Mouse (Mus musculus): ENCODE results near the gene Nedd8. TPM values are rescaled to one million over a fixed set of nuclear protein-coding genes. Genes with fewer than 3 reads are reported as not detected.

Gene Nedd8
- 55.2 TPM for polyA plus RNA-seq (2014; fragmentation: Illumina TruSeq; extraction: RNeasy Lipid Tissue Mini Kit (QIAGEN cat#74804); ENCODE audit: low read depth, low replicate concordance)

GRCm38 (mm10) chr14:55671833-55672740 lies at the start of gene Nedd8, which contains the start of gene Gmpr2:
TSS of gene Nedd8 (minus strand) at chr14:55672124.
TSS of gene Gmpr2 (plus strand) at chr14:55671941.

GRCm38 (mm10) chr14:55713729-55714122 lies 41.8 kb upstream of the Nedd8 start, which contains the start of gene Tgm1:
TSS of gene Tgm1 (minus strand) at chr14:55713926.

GRCm38 (mm10) chr14:55681160-55682117 lies 9.5 kb upstream of the Nedd8 start, which contains the start of gene Tinf2:
TSS of gene Tinf2 (minus strand) at chr14:55681820.

GRCm38 (mm10) chr14:55659960-55660573 lies 11.9 kb downstream of the Nedd8 start, which contains the start of gene Mdp1:
TSS of gene Mdp1 (minus strand) at chr14:55660508.

GRCm38 (mm10) chr14:55649884-55650283 lies 22.0 kb downstream of the Nedd8 start, which contains the start of gene Tssk4:
TSS of gene Tssk4 (plus strand) at chr14:55650184.

GRCm38 (mm10) chr14:55643060-55643907 lies 28.6 kb downstream of the Nedd8 start, which contains the start of gene Tm9sf1:
TSS of gene Tm9sf1 (minus strand) at chr14:55643806.

GRCm38 (mm10) chr14:55637795-55638194 lies 34.1 kb downstream of the Nedd8 start, which contains the start of gene Gm49378:
TSS of gene Gm49378 (minus strand) at chr14:55637895.

GRCm38 (mm10) chr14:55635523-55636007 lies 36.4 kb downstream of the Nedd8 start, which contains the start of gene Ipo4:
TSS of gene Ipo4 (minus strand) at chr14:55635957.

GRCm38 (mm10) chr14:55617822-55618221 lies 54.1 kb downstream of the Nedd8 start, which contains the start of gene Rec8:
TSS of gene Rec8 (plus strand) at chr14:55618037.

Other genes starting within 250 kb of the Nedd8 start
- 153 TPM for gene Dhrs4, start 193.4 kb downstream of the Nedd8 start, polyA plus RNA-seq (2014; fragmentation: Illumina TruSeq; extraction: RNeasy Lipid Tissue Mini Kit (QIAGEN cat#74804); ENCODE audit: low read depth, low replicate concordance)
- not detected for gene Carmil3, start 181.5 kb downstream of the Nedd8 start, polyA plus RNA-seq (2014; fragmentation: Illumina TruSeq; extraction: RNeasy Lipid Tissue Mini Kit (QIAGEN cat#74804); ENCODE audit: low read depth, low replicate concordance)
- not detected for gene Cpne6, start 161.7 kb downstream of the Nedd8 start, polyA plus RNA-seq (2014; fragmentation: Illumina TruSeq; extraction: RNeasy Lipid Tissue Mini Kit (QIAGEN cat#74804); ENCODE audit: low read depth, low replicate concordance)
- not detected for gene Nrl, start 147.1 kb downstream of the Nedd8 start, polyA plus RNA-seq (2014; fragmentation: Illumina TruSeq; extraction: RNeasy Lipid Tissue Mini Kit (QIAGEN cat#74804); ENCODE audit: low read depth, low replicate concordance)
- gene Pck2, start 131.9 kb downstream of the Nedd8 start, polyA plus RNA-seq (2014; fragmentation: Illumina TruSeq; extraction: RNeasy Lipid Tissue Mini Kit (QIAGEN cat#74804); ENCODE audit: low read depth, low replicate concordance): 2.1 TPM
- gene Dcaf11, start 112.1 kb downstream of the Nedd8 start, polyA plus RNA-seq (2014; fragmentation: Illumina TruSeq; extraction: RNeasy Lipid Tissue Mini Kit (QIAGEN cat#74804); ENCODE audit: low read depth, low replicate concordance): 33.8 TPM
- gene A730061H03Rik, start 111.7 kb downstream of the Nedd8 start, polyA plus RNA-seq (2014; fragmentation: Illumina TruSeq; extraction: RNeasy Lipid Tissue Mini Kit (QIAGEN cat#74804); ENCODE audit: low read depth, low replicate concordance): not detected
- not detected for gene Fitm1, start 96.5 kb downstream of the Nedd8 start, polyA plus RNA-seq (2014; fragmentation: Illumina TruSeq; extraction: RNeasy Lipid Tissue Mini Kit (QIAGEN cat#74804); ENCODE audit: low read depth, low replicate concordance)
- 112 TPM for gene Psme1, start 94.0 kb downstream of the Nedd8 start, polyA plus RNA-seq (2014; fragmentation: Illumina TruSeq; extraction: RNeasy Lipid Tissue Mini Kit (QIAGEN cat#74804); ENCODE audit: low read depth, low replicate concordance)
- 6.6 TPM for gene Emc9, start 86.8 kb downstream of the Nedd8 start, polyA plus RNA-seq (2014; fragmentation: Illumina TruSeq; extraction: RNeasy Lipid Tissue Mini Kit (QIAGEN cat#74804); ENCODE audit: low read depth, low replicate concordance)
- 55.1 TPM for gene Psme2, start 81.0 kb downstream of the Nedd8 start, polyA plus RNA-seq (2014; fragmentation: Illumina TruSeq; extraction: RNeasy Lipid Tissue Mini Kit (QIAGEN cat#74804); ENCODE audit: low read depth, low replicate concordance)
- gene Rnf31, start 80.4 kb downstream of the Nedd8 start, polyA plus RNA-seq (2014; fragmentation: Illumina TruSeq; extraction: RNeasy Lipid Tissue Mini Kit (QIAGEN cat#74804); ENCODE audit: low read depth, low replicate concordance): 1.1 TPM
- gene Irf9, start 68.6 kb downstream of the Nedd8 start, polyA plus RNA-seq (2014; fragmentation: Illumina TruSeq; extraction: RNeasy Lipid Tissue Mini Kit (QIAGEN cat#74804); ENCODE audit: low read depth, low replicate concordance): 18.5 TPM
- gene Rec8, start 54.1 kb downstream of the Nedd8 start, polyA plus RNA-seq (2014; fragmentation: Illumina TruSeq; extraction: RNeasy Lipid Tissue Mini Kit (QIAGEN cat#74804); ENCODE audit: low read depth, low replicate concordance): 0.53 TPM
- 5.9 TPM for gene Ipo4, start 36.2 kb downstream of the Nedd8 start, polyA plus RNA-seq (2014; fragmentation: Illumina TruSeq; extraction: RNeasy Lipid Tissue Mini Kit (QIAGEN cat#74804); ENCODE audit: low read depth, low replicate concordance)
- 0.24 TPM for gene Gm49378, start 34.2 kb downstream of the Nedd8 start, polyA plus RNA-seq (2014; fragmentation: Illumina TruSeq; extraction: RNeasy Lipid Tissue Mini Kit (QIAGEN cat#74804); ENCODE audit: low read depth, low replicate concordance)
- 44.5 TPM for gene Tm9sf1, start 28.3 kb downstream of the Nedd8 start, polyA plus RNA-seq (2014; fragmentation: Illumina TruSeq; extraction: RNeasy Lipid Tissue Mini Kit (QIAGEN cat#74804); ENCODE audit: low read depth, low replicate concordance)
- not detected for gene Tssk4, start 21.9 kb downstream of the Nedd8 start, polyA plus RNA-seq (2014; fragmentation: Illumina TruSeq; extraction: RNeasy Lipid Tissue Mini Kit (QIAGEN cat#74804); ENCODE audit: low read depth, low replicate concordance)
- 20.2 TPM for gene Mdp1, start 11.6 kb downstream of the Nedd8 start, polyA plus RNA-seq (2014; fragmentation: Illumina TruSeq; extraction: RNeasy Lipid Tissue Mini Kit (QIAGEN cat#74804); ENCODE audit: low read depth, low replicate concordance)
- gene Gmpr2, start 183 bp downstream of the Nedd8 start, polyA plus RNA-seq (2014; fragmentation: Illumina TruSeq; extraction: RNeasy Lipid Tissue Mini Kit (QIAGEN cat#74804); ENCODE audit: low read depth, low replicate concordance): 33.6 TPM
- 7.2 TPM for gene Tinf2, start 9.7 kb upstream of the Nedd8 start, polyA plus RNA-seq (2014; fragmentation: Illumina TruSeq; extraction: RNeasy Lipid Tissue Mini Kit (QIAGEN cat#74804); ENCODE audit: low read depth, low replicate concordance)
- 1.2 TPM for gene Tgm1, start 41.8 kb upstream of the Nedd8 start, polyA plus RNA-seq (2014; fragmentation: Illumina TruSeq; extraction: RNeasy Lipid Tissue Mini Kit (QIAGEN cat#74804); ENCODE audit: low read depth, low replicate concordance)
- gene Rabggta, start 50.1 kb upstream of the Nedd8 start, polyA plus RNA-seq (2014; fragmentation: Illumina TruSeq; extraction: RNeasy Lipid Tissue Mini Kit (QIAGEN cat#74804); ENCODE audit: low read depth, low replicate concordance): 0.65 TPM
- gene Dhrs1, start 73.6 kb upstream of the Nedd8 start, polyA plus RNA-seq (2014; fragmentation: Illumina TruSeq; extraction: RNeasy Lipid Tissue Mini Kit (QIAGEN cat#74804); ENCODE audit: low read depth, low replicate concordance): 25.8 TPM
- 3.4 TPM for gene Nop9, start 73.6 kb upstream of the Nedd8 start, polyA plus RNA-seq (2014; fragmentation: Illumina TruSeq; extraction: RNeasy Lipid Tissue Mini Kit (QIAGEN cat#74804); ENCODE audit: low read depth, low replicate concordance)
- gene Cideb, start 86.3 kb upstream of the Nedd8 start, polyA plus RNA-seq (2014; fragmentation: Illumina TruSeq; extraction: RNeasy Lipid Tissue Mini Kit (QIAGEN cat#74804); ENCODE audit: low read depth, low replicate concordance): 16.4 TPM
- gene Ltb4r2, start 89.3 kb upstream of the Nedd8 start, polyA plus RNA-seq (2014; fragmentation: Illumina TruSeq; extraction: RNeasy Lipid Tissue Mini Kit (QIAGEN cat#74804); ENCODE audit: low read depth, low replicate concordance): 0.24 TPM
- gene Ltb4r1, start 93.8 kb upstream of the Nedd8 start, polyA plus RNA-seq (2014; fragmentation: Illumina TruSeq; extraction: RNeasy Lipid Tissue Mini Kit (QIAGEN cat#74804); ENCODE audit: low read depth, low replicate concordance): not detected
- gene Adcy4, start 112.0 kb upstream of the Nedd8 start, polyA plus RNA-seq (2014; fragmentation: Illumina TruSeq; extraction: RNeasy Lipid Tissue Mini Kit (QIAGEN cat#74804); ENCODE audit: low read depth, low replicate concordance): 0.16 TPM
- gene Ripk3, start 116.7 kb upstream of the Nedd8 start, polyA plus RNA-seq (2014; fragmentation: Illumina TruSeq; extraction: RNeasy Lipid Tissue Mini Kit (QIAGEN cat#74804); ENCODE audit: low read depth, low replicate concordance): 0.73 TPM
- gene Nfatc4, start 151.0 kb upstream of the Nedd8 start, polyA plus RNA-seq (2014; fragmentation: Illumina TruSeq; extraction: RNeasy Lipid Tissue Mini Kit (QIAGEN cat#74804); ENCODE audit: low read depth, low replicate concordance): 1.1 TPM
- gene Nynrin, start 181.9 kb upstream of the Nedd8 start, polyA plus RNA-seq (2014; fragmentation: Illumina TruSeq; extraction: RNeasy Lipid Tissue Mini Kit (QIAGEN cat#74804); ENCODE audit: low read depth, low replicate concordance): 0.40 TPM
- not detected for gene Cbln3, start 212.3 kb upstream of the Nedd8 start, polyA plus RNA-seq (2014; fragmentation: Illumina TruSeq; extraction: RNeasy Lipid Tissue Mini Kit (QIAGEN cat#74804); ENCODE audit: low read depth, low replicate concordance)
- gene Khnyn, start 212.8 kb upstream of the Nedd8 start, polyA plus RNA-seq (2014; fragmentation: Illumina TruSeq; extraction: RNeasy Lipid Tissue Mini Kit (QIAGEN cat#74804); ENCODE audit: low read depth, low replicate concordance): 8.8 TPM
- 19.8 TPM for gene Sdr39u1, start 228.2 kb upstream of the Nedd8 start, polyA plus RNA-seq (2014; fragmentation: Illumina TruSeq; extraction: RNeasy Lipid Tissue Mini Kit (QIAGEN cat#74804); ENCODE audit: low read depth, low replicate concordance)

All from kidney, adult 10 weeks (tissue).